Mouse (Mus musculus): ENCODE results near the gene P4ha2.
A peak's percentile ranks its signal among the peaks of the same experiment; 100 is the strongest.

The P4ha2 gene

GRCm38 (mm10) chr11:54068520-54069371, 31.1 kb upstream of the P4ha2 start, which contains the start of gene Pdlim4:
Gene Pdlim4 (minus strand): TSS chr11:54069014.
- no peak for DNase-seq

GRCm38 (mm10) chr11:54071726-54072445, 28.0 kb upstream of the P4ha2 start:
- peak; percentile 69 for DNase-seq

- no peak for DNase-seq
Observed at GRCm38 (mm10) chr11:54073291-54073690, 26.6 kb upstream of the P4ha2 start.

- no peak for DNase-seq
Observed at GRCm38 (mm10) chr11:54075353-54075752, 24.5 kb upstream of the P4ha2 start.

DNA sequence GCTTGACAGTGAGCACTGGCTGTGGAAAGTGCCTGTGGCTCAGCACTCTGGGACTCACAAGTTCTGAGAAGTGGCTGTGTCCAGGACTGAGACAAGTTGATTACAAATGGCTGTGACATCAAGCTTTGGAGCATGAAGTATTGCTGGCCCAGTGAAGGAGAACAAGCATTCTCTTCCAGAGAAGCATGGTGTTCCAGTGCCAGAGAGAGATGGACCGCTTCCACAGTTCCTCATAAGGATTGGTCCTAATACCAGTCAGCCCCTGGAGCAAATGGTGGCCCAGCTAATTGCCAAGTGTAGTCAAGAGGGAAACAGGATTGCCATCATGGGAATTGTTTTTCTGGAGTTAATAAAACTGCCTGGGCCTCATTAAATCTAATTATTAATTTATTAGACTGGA, 23.8 kb upstream of the P4ha2 start:
- DNase-seq, result no peak

DNA sequence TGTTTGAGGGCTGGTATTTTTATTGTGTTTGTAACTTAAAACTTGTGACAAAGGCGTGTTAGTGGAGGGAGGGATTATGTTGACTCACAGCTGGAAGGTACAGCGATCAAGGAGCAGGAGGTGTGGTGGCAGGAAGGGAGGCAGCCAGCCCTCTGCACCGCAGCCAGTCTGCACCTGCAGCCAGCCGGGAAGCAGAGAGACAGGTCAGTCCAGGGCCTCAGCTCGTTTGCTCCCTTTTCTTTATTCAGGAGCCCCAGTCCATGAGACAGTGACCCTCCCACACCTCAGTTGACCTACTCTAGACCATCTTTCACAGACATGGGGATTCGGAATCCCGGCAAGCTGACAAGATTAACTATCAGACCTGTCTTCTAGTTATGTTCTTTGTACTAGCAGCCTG, 19.5 kb upstream of the P4ha2 start:
- no peak for DNase-seq

DNA sequence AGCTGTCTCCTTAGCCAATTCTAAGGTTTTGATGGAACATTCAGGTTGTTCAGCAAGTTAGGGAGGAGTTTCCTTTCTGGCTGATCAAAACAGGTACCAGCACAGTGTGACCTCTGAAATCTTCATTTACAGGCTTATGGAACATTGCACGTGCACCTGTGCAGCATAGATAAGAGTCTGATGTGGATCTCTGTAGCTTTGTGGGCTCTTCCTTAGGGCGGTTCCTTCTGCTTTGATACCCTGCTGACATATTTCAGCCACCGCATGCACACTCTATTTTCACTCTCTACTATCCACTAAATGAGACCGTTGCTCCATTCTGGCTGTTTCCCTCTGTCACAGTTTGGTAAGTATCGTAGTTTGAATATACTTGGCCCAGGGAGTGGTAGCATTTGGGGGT, 17.2 kb upstream of the P4ha2 start:
- DNase-seq, result no peak

- DNase-seq, result no peak
Observed at GRCm38 (mm10) chr11:54084976-54085375, 14.9 kb upstream of the P4ha2 start.

DNA sequence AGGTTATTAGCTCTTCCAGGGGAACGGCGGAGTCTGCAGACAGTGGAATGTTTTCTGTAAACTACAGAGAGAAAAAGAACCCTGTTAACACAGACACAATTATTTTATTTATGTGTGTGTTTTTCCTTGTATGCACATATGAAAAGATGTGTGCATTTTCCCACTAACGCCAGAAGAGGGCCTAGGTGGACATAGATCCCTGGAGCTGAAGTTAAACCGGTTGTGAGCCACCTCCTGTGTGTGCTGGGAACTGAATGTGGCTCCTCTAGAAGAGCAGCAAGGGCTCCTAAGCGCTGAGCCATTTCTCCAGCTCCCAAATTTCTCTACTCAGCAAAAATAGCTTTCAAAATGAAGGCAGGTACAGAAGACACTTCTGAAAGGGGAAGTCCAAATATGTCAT, 14.1 kb upstream of the P4ha2 start:
- DNase-seq, result no peak

GRCm38 (mm10) chr11:54088253-54088946, 11.5 kb upstream of the P4ha2 start:
- no peak for DNase-seq

GRCm38 (mm10) chr11:54088947-54089317, 11.0 kb upstream of the P4ha2 start:
- peak; percentile 67 for DNase-seq

DNA sequence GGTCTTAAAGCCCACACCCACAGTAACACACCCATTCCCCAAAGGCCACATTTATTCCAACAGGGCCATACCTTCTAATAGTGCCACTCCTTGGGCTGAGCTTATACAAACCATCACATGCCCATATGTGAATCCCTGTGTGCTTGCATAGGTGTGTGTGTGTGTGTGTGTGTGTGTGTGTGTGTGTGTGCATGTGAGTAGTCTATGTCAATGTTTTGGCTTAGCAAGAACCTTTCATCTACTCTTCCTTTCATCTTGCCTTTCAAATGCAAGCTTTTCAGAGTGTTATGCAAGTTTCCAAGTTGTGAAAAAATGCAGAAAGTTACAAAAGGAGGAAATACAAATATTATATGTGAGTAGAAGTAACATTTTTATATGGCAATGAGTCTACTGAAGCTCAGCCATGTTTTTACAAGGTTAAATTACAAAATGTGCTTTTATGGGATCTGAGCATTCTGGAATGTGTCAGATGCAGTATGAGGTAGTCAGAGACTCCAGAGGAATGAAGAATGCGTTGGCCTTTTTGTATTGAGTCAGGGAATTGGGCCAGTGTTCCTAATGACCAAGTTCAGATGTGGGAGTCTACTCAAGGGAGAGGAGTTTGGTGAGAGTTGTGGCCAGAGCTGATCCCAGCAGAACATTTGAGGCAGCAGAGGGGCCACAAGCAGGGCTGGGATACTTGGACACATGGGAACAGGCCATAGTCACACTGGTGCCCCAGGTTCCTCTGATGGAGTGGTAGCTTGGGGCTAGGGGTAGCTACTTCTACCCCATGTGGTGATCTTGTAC, 9.6 kb upstream of the P4ha2 start:
- DNase-seq, result no peak

DNA sequence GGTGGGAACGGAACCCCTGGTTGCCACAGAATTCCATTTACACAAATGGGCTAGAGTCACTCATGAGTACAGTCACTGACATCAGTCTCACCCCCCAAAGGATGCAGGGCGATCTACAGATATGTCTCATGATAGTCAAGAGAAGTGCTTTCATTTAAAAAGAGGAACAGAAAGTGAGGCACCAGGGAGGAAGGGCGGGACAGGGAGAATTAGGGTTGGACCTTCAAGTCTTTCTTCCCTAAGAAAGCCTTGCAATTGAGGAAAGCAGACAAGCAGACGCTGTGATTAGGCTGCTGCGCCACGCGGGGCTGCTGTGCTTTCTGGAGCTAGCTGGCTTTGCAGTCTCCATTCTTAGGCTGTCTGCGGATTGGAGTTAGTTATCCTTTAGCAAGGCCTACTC, 8.2 kb upstream of the P4ha2 start:
- DNase-seq, result no peak

GRCm38 (mm10) chr11:54092188-54092587, 7.7 kb upstream of the P4ha2 start:
- no peak for DNase-seq

- peak; percentile 50 for DNase-seq
Observed at GRCm38 (mm10) chr11:54093000-54093399, 6.9 kb upstream of the P4ha2 start.

- peak; percentile 28 for DNase-seq
Observed at GRCm38 (mm10) chr11:54100692-54101591, 1.0 kb downstream of the P4ha2 start.

DNA sequence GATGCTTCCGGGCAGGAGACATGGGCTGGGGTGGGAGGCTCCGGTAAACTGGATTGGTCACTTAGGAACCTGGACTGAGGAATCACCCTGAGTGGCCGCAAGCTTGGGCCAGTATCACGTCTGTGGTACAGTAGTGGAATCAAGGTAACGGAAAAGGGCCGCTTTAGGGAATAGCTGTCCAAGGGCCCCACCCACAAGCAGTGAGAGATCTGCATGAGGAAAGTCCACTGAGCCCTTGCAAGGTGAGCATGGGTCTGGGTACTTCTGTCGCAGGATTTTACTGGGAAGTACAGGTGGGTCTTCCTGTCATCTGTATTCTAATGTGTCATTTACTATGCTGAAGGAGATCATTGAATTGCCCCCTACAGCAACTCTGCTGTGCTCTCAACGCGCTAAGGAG, 1.8 kb downstream of the P4ha2 start:
- no peak for DNase-seq

DNA sequence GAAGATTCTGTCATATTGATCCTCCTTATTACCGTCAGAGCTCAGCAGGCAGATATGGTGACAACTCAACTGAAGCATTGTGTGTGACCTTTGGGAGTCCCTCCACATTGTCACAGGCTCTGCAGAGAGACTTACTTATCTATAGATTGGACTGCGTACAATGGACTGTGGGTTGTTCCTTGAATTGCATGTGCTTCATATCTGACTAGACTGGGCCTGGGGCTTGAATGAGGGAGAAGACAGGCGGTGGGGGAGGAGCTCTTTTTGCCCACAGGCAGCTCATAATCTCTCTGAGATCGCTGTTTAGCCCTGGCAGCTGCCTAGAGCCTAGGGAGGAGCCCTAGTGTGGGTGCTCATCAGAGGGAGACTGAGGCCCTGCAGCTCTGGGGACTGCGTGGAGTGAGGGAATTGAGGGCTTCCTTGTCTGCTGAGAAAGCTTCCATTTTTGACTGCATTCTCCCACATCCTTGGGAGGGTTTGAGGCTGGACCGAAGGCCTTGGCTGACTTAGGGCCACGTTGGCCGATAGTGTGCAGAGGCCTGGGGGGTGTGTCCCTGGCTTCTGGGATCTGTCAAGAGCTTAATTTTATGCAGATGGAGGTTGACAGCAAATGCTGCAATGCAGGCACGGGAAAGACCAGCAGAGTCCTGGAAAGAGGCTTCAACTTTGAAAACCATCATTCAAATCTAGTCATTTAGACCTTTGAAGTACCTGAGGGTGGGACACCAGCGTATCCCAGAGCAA, 3.0 kb downstream of the P4ha2 start:
- no peak for DNase-seq

GRCm38 (mm10) chr11:54105011-54105410, 5.1 kb downstream of the P4ha2 start:
- DNase-seq, result no peak

DNA sequence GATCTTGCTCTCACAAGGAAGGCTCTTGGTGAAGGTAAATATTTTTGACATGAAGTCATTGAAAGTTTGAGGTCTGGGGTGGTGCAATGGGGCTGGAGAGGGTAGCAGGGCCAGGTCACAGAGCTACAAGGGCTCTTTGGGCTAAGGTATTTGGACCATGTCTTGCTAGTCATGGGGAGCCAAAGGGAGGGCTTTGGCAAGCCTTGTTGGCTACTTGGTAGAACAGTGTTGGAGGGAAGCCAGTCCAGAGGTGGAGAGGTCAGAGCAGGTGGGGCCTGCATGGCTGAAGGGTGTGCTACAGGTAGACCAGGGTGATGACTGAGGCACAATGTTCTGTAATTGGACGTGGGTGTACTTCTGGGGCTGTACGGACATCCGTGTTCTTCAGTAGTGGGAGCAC, 6.8 kb downstream of the P4ha2 start:
- no peak for DNase-seq

GRCm38 (mm10) chr11:54107239-54107638, 7.3 kb downstream of the P4ha2 start:
- peak; percentile 61 for DNase-seq
